Mouse (Mus musculus) kidney, adult 9 months (tissue): ENCODE measurements around the gene Nfam1.

Experiments
- DNase-seq: peaks from one replicate; pipeline ENCODE4 v3.0.0; 2022

Gene Nfam1

GRCm38 (mm10) chr15:82992079-82992783, 40.9 kb downstream of the Nfam1 start:
- DNase-seq = no peak

GRCm38 (mm10) chr15:82989190-82989704, 43.9 kb downstream of the Nfam1 start:
- DNase-seq = no peak

GRCm38 (mm10) chr15:82987732-82988112, 45.4 kb downstream of the Nfam1 start, which contains the start of gene Tcf20:
Tcf20 (minus strand) TSS chr15:82987872.
- DNase-seq = peak; percentile 91

GRCm38 (mm10) chr15:82987014-82987731, 45.9 kb downstream of the Nfam1 start:
- DNase-seq = no peak

- no peak for DNase-seq
Observed at GRCm38 (mm10) chr15:82984574-82984973, 48.5 kb downstream of the Nfam1 start.

GRCm38 (mm10) chr15:82984097-82984496, 49.0 kb downstream of the Nfam1 start:
- no peak for DNase-seq

- peak; percentile 26 for DNase-seq
Observed at GRCm38 (mm10) chr15:82983416-82984026, 49.6 kb downstream of the Nfam1 start.

- DNase-seq = no peak
Observed at GRCm38 (mm10) chr15:82982724-82983415, 50.2 kb downstream of the Nfam1 start.

GRCm38 (mm10) chr15:82981676-82982520, 51.2 kb downstream of the Nfam1 start:
- no peak for DNase-seq

GRCm38 (mm10) chr15:82979531-82979930, 53.6 kb downstream of the Nfam1 start:
- DNase-seq = no peak

GRCm38 (mm10) chr15:82974471-82974870, 58.6 kb downstream of the Nfam1 start:
- DNase-seq = no peak

- no peak for DNase-seq
Observed at GRCm38 (mm10) chr15:82969206-82969721, 63.8 kb downstream of the Nfam1 start.

- DNase-seq = no peak
Observed at GRCm38 (mm10) chr15:82968449-82968848, 64.7 kb downstream of the Nfam1 start.

- DNase-seq = no peak
Observed at GRCm38 (mm10) chr15:82967947-82968346, 65.2 kb downstream of the Nfam1 start.

- DNase-seq = no peak
Observed at GRCm38 (mm10) chr15:82964266-82964825, 68.8 kb downstream of the Nfam1 start.

GRCm38 (mm10) chr15:82963556-82964156, 69.5 kb downstream of the Nfam1 start:
- DNase-seq = no peak

GRCm38 (mm10) chr15:82963090-82963489, 70.0 kb downstream of the Nfam1 start:
- DNase-seq = no peak

- peak; percentile 71 for DNase-seq
Observed at GRCm38 (mm10) chr15:82962536-82962935, 70.6 kb downstream of the Nfam1 start.

GRCm38 (mm10) chr15:82960786-82961561, 72.1 kb downstream of the Nfam1 start:
- DNase-seq = no peak

- DNase-seq = peak; percentile 42
Observed at GRCm38 (mm10) chr15:82959151-82959550, 74.0 kb downstream of the Nfam1 start.
